Mouse (Mus musculus): ENCODE measurements at regions not wholly inside any gene's neighbourhood (a gene's known extent, or its start where the extent isn't known, plus 50 kb on each side); places are given as distances from the start of the nearest gene placed in this dataset.
"Not testable (repeated sequence)": the region's sequence is repeated elsewhere in the genome, so short reads cannot be mapped to it uniquely, and the experiment has no call there.

DNA sequence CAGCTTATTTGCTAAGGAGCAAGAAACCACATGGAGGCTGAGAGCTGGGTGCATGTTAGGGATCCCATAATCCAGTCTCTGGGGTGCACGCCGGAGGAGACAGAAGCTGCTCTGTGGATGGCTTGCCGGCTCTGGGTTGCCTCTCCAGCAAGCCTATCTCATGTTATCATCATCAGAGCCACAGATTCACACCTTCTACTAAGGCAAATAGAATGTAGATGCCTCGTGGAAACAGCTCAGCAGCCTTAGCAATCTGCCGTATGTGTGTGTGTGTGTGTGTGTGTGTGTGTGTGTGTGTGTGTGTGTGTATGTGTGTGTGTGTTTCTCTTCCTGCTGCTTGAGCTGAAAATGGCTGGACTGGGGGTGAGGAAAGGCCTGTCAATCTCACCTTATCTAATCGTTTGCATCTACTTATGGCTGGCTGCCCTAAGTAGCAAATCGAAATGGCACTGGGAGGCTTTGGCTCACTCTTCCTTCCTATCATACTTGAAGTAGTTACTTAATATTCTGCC is 191.7 kb downstream of the Dact1 start:
- ATAC-seq (replicated peaks in 1 of 2; ENCODE audit: insufficient read depth in 1 of 2, low FRiP score in 2 of 2, low TSS enrichment in 1 of 2, low read depth in 1 of 2, poor library complexity in 2 of 2, severe bottlenecking in 2 of 2) = no peak

DNA sequence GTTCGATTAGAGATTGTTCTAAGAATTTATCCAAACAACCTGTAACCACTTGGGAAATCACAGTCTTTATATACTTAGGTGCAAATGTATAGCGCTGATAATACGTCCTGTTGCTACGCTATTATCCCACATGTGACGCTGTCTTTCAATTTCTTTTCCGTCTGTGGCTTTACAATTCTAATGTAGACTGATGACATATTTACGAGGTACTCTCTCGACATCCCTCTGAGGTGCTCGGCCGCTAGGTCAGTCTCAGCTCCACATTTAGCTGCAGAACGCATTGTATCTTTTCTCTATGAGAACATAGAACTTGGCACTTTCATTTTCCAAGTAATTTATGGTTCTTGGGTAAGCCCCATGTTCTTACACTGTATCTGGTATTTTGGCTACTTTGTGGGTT is 193.6 kb downstream of the Dact1 start:
- ATAC-seq (replicated peaks in 1 of 2; ENCODE audit: insufficient read depth in 1 of 2, low FRiP score in 2 of 2, low TSS enrichment in 1 of 2, low read depth in 1 of 2, poor library complexity in 2 of 2, severe bottlenecking in 2 of 2) = no peak

DNA sequence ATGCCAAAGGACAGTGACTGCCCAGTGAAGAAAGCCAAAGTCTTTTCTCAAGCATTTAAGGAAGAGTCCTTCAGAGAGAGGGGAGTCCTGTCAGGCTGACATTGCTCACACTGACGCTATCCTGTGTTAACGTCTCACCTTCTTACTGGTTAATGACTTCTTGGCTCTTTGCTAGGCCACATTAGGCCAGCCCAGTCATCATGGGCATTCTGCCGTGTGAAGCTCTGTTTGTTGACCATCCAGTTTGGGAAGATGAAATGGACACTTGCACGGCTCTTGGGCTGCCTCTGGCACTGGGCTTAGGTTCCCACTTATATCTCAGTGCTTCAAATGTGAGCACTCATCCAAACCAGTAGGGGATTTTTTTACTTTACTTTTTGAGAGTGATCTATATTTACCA is 196.5 kb downstream of the Dact1 start:
- ATAC-seq (replicated peaks in 1 of 2; ENCODE audit: insufficient read depth in 1 of 2, low FRiP score in 2 of 2, low TSS enrichment in 1 of 2, low read depth in 1 of 2, poor library complexity in 2 of 2, severe bottlenecking in 2 of 2) = no peak

DNA sequence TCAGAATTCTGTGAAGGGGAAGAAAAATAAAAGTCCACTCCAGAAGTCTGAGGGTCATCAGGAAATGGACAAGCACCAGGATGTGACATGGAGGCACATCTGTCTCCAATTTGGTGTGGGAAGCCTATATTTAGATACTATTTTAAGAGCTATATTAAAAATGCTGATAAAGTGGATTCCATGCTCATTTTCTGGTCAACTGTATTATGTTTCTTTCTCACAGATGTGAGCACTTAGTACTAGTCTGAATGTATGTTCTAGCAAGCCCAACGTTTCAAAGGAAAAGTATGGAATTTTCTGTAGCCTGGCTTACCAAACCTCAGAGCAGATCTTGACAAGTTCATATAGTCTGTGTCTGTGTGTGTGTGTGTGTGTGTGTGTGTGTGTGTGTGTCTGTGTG is 197.0 kb downstream of the Dact1 start:
- no peak for ATAC-seq (replicated peaks in 1 of 2; ENCODE audit: insufficient read depth in 1 of 2, low FRiP score in 2 of 2, low TSS enrichment in 1 of 2, low read depth in 1 of 2, poor library complexity in 2 of 2, severe bottlenecking in 2 of 2)

DNA sequence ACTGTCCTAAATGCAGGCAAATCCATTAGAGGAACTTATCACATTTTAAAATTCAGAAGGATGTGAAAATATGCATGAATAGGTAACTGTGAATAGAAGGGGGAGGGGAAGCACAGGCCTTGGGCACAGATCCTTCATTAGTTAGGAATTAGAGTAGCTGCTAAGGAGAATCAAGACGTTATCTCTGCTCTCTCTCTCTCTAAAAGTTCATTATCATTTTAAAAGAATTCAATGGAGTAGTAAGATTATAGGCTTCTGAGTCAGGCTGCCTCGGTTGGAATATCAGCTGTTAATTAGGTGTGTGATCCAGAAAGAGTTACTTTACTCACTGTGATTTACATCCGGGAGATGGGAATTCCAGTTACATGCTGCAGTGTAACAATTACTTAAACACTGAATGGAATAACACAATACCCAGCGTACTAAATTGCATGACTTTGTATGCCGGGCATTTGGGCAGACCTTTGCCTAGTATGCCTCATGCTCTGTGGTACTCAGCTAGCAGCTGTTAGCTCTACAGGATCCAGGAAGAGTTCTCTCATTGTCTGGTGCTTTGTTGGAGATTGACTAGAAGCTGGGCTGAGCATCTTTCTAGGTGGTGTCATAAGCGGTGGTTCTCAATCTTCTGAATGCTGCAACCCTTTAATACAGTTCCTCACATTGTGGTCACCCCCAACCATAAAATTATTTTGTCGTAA is 203.4 kb downstream of the Dact1 start:
- no peak for ATAC-seq (replicated peaks in 1 of 2; ENCODE audit: insufficient read depth in 1 of 2, low FRiP score in 2 of 2, low TSS enrichment in 1 of 2, low read depth in 1 of 2, poor library complexity in 2 of 2, severe bottlenecking in 2 of 2)

DNA sequence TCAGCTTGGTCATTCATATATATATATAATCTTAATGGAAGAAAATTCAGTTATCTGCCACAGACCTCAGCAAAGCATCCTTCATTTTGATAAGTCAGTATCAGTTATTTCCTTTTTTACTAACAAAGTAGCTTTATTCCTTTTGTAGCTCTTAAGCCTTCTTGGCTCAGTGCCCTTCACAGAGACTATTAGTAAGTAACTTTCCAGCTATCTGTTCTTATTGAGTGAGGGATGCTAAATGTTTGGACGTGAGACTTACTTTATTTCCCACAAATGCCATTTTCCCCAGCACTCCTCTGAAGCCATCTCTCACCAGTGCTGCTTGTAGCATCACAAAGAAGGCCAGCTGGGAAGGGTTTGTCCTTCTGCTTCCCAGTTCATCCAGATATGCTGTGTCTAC is 209.8 kb downstream of the Dact1 start:
- no peak for ATAC-seq (replicated peaks in 1 of 2; ENCODE audit: insufficient read depth in 1 of 2, low FRiP score in 2 of 2, low TSS enrichment in 1 of 2, low read depth in 1 of 2, poor library complexity in 2 of 2, severe bottlenecking in 2 of 2)

DNA sequence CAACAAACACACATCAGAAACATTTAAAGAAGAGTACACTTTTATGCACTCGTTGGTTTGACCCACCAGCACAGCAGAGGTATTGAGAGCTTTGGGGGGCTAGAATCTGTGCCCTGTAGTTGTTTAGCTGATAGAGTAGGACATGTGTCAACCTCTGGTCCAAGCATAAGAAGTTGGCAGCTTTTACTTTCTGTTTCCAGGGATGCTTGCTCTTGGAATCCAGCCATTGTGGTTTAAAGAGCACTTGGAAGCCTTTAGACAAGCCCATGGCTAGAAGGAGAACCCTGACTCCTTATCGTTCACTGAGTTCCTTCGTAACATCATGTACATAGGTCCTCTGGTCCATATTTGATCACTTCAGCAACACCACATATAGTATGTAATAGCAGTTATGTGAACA is 212.3 kb downstream of the Dact1 start:
- no peak for ATAC-seq (replicated peaks in 1 of 2; ENCODE audit: insufficient read depth in 1 of 2, low FRiP score in 2 of 2, low TSS enrichment in 1 of 2, low read depth in 1 of 2, poor library complexity in 2 of 2, severe bottlenecking in 2 of 2)

DNA sequence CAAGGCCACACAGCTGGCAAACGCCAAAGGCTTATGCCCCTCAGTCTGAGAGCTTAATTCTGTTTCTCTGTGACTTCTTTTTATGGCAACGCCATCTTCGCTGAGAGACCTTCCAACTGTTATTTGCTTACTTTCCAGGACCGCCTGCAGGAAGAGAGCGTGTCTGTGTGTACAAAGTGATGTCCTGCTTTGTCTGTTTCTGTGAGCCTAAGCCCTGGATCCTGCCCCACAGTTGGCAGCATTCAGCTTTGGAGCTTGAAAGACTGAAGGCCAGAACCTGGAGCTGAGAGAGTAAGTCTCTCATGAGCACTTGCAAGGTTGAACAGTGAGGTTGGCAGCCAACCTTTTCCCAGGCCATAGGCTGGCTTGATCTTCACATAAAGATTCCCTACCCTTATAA is 212.8 kb downstream of the Dact1 start:
- no peak for ATAC-seq (replicated peaks in 1 of 2; ENCODE audit: insufficient read depth in 1 of 2, low FRiP score in 2 of 2, low TSS enrichment in 1 of 2, low read depth in 1 of 2, poor library complexity in 2 of 2, severe bottlenecking in 2 of 2)

DNA sequence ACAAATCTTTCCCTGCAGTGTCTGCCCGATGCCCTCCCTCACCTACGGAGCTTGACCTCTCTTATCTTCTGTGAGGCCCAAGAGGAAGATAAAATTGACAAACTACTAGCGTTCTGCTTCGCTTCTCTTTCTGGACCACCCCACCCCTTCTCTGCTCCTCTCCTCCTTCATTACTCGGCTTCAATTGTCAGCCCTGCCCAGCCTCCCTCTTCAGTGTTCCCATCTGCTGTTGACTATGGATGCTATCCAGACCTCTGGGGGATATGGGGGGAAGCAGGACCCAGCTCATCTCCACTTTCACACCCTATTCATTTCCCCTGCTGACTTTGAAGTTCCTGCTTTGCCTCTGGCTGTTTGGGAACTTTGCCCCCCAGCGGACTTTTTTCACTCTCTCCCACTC is 214.5 kb downstream of the Dact1 start:
- no peak for ATAC-seq (replicated peaks in 1 of 2; ENCODE audit: insufficient read depth in 1 of 2, low FRiP score in 2 of 2, low TSS enrichment in 1 of 2, low read depth in 1 of 2, poor library complexity in 2 of 2, severe bottlenecking in 2 of 2)

DNA sequence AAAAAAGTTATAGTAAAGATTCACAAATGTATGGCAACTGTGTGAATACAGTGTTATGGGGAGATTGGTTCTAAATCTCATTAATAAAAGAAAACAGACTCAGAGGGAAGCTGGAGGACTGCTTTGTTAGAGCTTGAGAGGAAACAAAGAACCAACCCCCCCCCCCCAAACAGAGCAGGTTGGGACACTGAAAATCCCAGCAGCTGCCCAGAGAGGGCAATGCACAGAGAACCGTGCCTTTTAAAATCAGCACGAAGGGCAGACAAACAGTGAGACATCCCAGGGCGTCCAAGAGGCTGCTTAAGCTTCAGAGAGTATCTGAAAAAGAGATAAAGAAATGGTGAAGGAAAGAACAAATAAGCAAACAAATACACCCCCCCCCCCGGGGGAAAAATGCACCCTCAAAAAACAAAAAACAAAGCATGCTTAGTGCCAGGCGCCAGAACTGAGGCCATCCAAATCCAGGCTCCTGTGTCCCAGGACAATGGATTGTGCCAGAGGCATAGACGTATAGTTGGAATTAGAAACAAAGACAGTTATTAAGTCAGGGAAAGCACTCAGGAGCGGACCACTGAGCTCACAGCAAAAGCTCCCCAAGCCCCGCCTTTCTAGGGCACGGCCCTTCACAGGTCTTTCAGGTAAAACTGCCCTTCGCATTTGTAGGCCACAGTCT is 215.7 kb downstream of the Dact1 start:
- ATAC-seq (replicated peaks in 1 of 2; ENCODE audit: insufficient read depth in 1 of 2, low FRiP score in 2 of 2, low TSS enrichment in 1 of 2, low read depth in 1 of 2, poor library complexity in 2 of 2, severe bottlenecking in 2 of 2) = no peak

DNA sequence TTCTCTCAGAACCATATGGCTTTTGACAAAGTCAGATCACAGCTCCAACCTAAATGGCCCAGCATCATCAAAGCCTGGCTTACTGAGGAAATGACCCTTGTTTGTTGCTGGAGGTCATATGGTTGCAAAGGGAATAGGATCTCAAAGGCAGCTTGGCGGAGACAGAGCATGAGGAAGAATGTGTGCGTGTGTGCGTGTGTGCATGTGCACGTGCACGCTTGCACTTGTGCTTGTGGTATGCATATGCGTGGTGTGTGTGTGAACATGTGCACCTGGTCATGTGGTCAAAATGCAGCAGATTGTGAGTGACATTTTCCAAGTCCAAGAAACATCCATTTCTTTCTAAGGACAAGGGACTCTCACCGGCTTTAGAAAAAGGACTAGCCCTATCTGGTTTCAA is 216.9 kb downstream of the Dact1 start:
- no peak for ATAC-seq (replicated peaks in 1 of 2; ENCODE audit: insufficient read depth in 1 of 2, low FRiP score in 2 of 2, low TSS enrichment in 1 of 2, low read depth in 1 of 2, poor library complexity in 2 of 2, severe bottlenecking in 2 of 2)

DNA sequence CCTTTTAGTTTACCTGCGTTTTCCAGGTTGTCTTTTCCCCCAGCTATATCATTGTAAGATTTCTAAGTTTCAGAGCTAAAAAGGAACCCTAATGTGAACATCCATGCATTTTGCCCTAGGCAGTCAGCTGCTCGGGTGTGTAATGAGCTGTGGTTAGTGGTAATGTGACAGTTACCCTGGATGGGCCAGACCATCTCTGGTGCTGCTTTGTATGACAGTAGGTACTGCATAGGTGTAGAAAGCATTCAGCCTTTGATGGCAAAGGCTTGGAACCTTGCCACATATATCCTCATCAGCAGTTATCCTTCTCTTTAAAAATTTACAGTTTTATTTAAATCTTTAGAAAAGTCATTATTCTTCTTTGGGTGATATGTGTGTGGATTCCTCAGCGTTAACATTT is 222.5 kb downstream of the Dact1 start:
- ATAC-seq (replicated peaks in 1 of 2; ENCODE audit: insufficient read depth in 1 of 2, low FRiP score in 2 of 2, low TSS enrichment in 1 of 2, low read depth in 1 of 2, poor library complexity in 2 of 2, severe bottlenecking in 2 of 2) = no peak

DNA sequence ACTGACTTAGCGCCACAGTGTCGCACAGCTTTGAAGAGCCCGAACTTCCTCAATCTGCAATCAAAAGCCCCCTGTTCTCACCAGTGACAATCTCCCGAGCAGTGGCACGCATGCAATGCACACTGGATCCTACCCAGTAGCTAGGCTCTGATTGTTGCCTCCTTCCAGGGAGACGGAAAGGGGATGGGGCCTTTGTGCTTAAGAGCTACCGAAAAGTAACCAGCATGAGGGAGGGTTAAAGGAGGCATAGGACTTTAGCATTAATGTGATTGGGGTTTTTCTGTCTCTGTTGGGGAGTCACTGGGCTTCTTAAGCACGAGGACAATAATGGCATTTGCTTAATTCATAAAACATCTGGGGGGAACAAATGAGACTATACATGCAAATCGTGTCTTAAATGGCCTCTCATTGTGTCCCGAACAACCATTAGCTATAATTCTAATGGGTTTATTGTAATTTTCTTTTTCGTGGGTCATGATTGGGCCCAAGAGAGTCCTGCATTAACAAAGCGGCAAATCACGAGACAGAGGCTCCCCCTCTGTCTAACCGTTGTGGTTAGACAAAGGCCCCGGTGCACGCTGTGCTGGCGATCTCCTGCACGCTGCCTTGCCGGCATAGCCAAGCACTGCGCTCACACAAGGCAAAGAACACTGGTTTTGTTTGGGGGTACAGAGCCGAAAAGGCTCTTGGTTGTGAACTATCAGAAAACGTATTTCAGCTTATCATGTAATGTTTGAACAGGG is 223.2 kb downstream of the Dact1 start:
- no peak for ATAC-seq (replicated peaks in 1 of 2; ENCODE audit: insufficient read depth in 1 of 2, low FRiP score in 2 of 2, low TSS enrichment in 1 of 2, low read depth in 1 of 2, poor library complexity in 2 of 2, severe bottlenecking in 2 of 2)

DNA sequence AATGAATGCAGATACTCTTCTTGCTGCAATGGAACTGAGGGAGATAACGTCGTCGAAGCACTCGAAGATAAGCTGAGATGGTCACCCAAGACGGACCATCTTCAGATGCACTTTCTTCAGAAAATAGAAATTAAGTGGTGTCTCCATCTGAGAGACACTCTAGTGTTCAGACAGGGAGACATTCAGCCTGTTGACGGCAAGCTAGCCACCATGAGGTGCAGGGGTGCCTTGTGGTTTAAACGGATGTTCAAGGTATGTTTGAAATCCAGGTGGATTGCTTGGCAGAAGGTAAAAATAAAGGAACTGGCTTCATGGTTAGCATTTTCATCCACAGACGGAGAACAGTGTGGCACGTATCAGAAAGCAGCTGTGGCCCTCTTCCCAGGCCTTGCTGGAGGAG is 224.0 kb downstream of the Dact1 start:
- ATAC-seq (replicated peaks in 1 of 2; ENCODE audit: insufficient read depth in 1 of 2, low FRiP score in 2 of 2, low TSS enrichment in 1 of 2, low read depth in 1 of 2, poor library complexity in 2 of 2, severe bottlenecking in 2 of 2) = no peak

DNA sequence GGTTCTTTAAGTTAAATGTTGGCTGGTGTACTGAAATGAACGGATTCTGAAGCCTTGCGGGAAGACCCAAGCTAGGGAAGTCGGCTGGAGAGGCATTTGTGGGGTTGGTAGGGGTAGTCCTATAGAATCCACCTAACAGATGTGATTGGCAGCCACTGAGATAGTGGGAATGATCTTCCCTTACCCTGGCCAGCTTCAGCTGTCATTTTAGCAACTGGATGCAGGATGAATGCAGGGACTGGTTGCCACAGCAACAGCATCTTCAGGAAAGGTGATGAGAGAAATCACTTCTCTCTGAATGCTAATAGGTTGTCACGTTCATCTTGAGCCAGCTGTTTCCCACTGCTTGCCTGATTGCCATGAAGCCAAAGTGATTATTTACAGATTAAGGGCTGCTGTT is 224.5 kb downstream of the Dact1 start:
- no peak for ATAC-seq (replicated peaks in 1 of 2; ENCODE audit: insufficient read depth in 1 of 2, low FRiP score in 2 of 2, low TSS enrichment in 1 of 2, low read depth in 1 of 2, poor library complexity in 2 of 2, severe bottlenecking in 2 of 2)

DNA sequence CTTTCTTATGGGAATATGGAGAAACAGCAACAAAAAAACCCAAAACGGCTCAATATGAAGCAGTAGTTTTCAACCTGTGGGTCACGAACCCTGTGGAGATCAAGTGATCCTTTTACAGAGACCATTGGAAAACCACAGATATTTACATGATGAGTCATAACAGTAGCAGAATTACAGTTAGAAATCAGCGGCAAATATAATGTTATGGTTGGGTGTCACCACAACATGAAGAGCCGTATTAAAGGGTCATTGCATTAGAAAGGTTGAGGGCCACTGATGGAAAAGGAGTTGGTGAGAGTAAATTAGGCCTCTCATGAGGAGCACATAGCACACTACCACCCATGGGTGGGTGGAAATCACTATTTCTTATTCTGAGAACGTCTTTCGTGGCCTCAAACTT is 225.6 kb downstream of the Dact1 start:
- ATAC-seq (replicated peaks in 1 of 2; ENCODE audit: insufficient read depth in 1 of 2, low FRiP score in 2 of 2, low TSS enrichment in 1 of 2, low read depth in 1 of 2, poor library complexity in 2 of 2, severe bottlenecking in 2 of 2) = no peak

DNA sequence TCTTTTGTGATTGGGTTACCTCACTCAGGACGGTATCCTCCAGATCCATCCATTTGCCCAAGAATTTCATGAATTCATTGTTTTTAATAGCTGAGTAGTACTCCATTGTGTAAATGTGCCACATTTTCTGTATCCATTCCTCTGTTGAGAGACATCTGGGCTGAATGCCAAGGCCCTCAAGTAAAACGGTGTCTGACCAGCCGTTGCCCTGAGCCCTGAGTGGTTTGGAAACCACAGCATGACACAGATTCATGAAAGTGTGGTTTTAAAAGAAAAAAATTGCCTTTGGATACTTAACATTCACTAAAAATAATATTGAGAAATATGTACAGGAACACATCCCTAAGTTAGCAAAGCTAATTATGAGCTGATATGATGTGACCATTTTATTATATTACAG is 226.1 kb downstream of the Dact1 start:
- not testable (repeated sequence) for ATAC-seq (replicated peaks in 1 of 2; ENCODE audit: insufficient read depth in 1 of 2, low FRiP score in 2 of 2, low TSS enrichment in 1 of 2, low read depth in 1 of 2, poor library complexity in 2 of 2, severe bottlenecking in 2 of 2)

DNA sequence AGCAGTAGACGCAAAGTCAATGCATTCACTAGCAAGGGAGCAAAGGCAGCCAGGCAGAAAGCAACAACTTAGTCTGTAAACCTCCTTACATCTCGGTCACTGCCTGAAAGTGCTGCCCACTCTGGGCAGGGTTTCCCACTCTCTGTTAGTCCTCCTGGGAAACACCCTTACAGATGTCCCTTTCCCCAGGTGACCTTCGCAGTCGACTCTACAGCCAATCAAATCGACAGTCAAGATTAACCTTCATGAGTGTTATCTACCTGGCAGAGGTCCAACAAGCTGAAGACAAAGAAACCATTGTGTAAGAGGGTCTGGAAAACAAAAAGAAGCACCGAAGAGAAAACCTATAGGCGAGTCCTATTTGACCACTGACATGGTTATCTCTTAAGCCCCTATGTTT is 229.0 kb downstream of the Dact1 start:
- no peak for ATAC-seq (replicated peaks in 1 of 2; ENCODE audit: insufficient read depth in 1 of 2, low FRiP score in 2 of 2, low TSS enrichment in 1 of 2, low read depth in 1 of 2, poor library complexity in 2 of 2, severe bottlenecking in 2 of 2)

Measured in hematopoietic stem cell, adult 5-6 weeks (primary cell).